Mouse (Mus musculus) ES-E14 (cell line): ENCODE measurements at regions not wholly inside any gene's neighbourhood (a gene's known extent, or its start where the extent isn't known, plus 50 kb on each side); places are given as distances from the start of the nearest gene placed in this dataset.

Experiments
- DNase-seq: peaks from one replicate; pipeline ENCODE4 v3.0.0-alpha.2; 2013; ENCODE audit warnings: low read depth, low spot score
- H3K27ac ChIP-seq: 2 replicates; pipeline ENCODE4 v1.5.1; 2012; ENCODE audit warnings: low read depth, mild to moderate bottlenecking, low read length, moderate library complexity, mixed read lengths; ENCODE audit not compliant: poor library complexity, insufficient read depth, severe bottlenecking
- H3K36me3 ChIP-seq: 2 replicates; pipeline ENCODE4 v1.6.1; 2012; ENCODE audit warnings: mild to moderate bottlenecking, low read length, moderate library complexity, mixed read lengths; ENCODE audit not compliant: control insufficient read depth, poor library complexity, insufficient read depth, severe bottlenecking
- H3K4me1 ChIP-seq, 2 experiments: fragments of 150-350 bp in 1 of 2; sonication (generic) in 1 of 2; 2 replicates each; pipeline ENCODE4 v1.6.1; 2012; ENCODE audit warnings: low read length in 2 of 2, mild to moderate bottlenecking in 1 of 2, mixed read lengths in 1 of 2; ENCODE audit not compliant: control insufficient read depth in 2 of 2, insufficient read depth in 2 of 2, poor library complexity in 1 of 2
- H3K4me3 ChIP-seq, 2 experiments: fragments of 150-350 bp in 1 of 2; sonication (generic) in 1 of 2; 2 replicates each; pipeline ENCODE4 v1.5.1; 2012; ENCODE audit warnings: low read length in 2 of 2, low read depth in 1 of 2, mild to moderate bottlenecking in 1 of 2, mixed read lengths in 1 of 2; ENCODE audit not compliant: insufficient read depth in 1 of 2, poor library complexity in 1 of 2, severe bottlenecking in 1 of 2
- H3K9ac ChIP-seq: 2 replicates; pipeline ENCODE4 v1.6.1; 2012; ENCODE audit warnings: low read depth, mild to moderate bottlenecking, low read length, mixed read lengths; ENCODE audit not compliant: poor library complexity, insufficient read depth, severe bottlenecking
- H3K9me3 ChIP-seq: fragments of 150-350 bp; sonication (generic); 2 replicates; pipeline ENCODE4 v1.6.1; 2012; ENCODE audit warnings: low read depth, mild to moderate bottlenecking, low read length; ENCODE audit not compliant: control insufficient read depth, insufficient read depth
- CHD2 ChIP-seq: IDR thresholded peaks from 2 replicates; pipeline ENCODE4 v1.6.1; 2014; ENCODE audit warnings: mild to moderate bottlenecking, low read depth, low read length, inconsistent platforms
- HCFC1 ChIP-seq: IDR thresholded peaks from 2 replicates; pipeline ENCODE4 v1.6.1; 2012; ENCODE audit warnings: low read length, inconsistent platforms, borderline replicate concordance; ENCODE audit not compliant: insufficient read depth
- MAFK ChIP-seq: IDR thresholded peaks from 2 replicates; pipeline ENCODE4 v1.6.1; 2014; ENCODE audit warnings: mild to moderate bottlenecking, low read depth, low read length, inconsistent platforms; ENCODE audit not compliant: insufficient read depth
- ZC3H11A ChIP-seq: IDR thresholded peaks from 2 replicates; pipeline ENCODE4 v1.6.1; 2012; ENCODE audit warnings: low read depth, mild to moderate bottlenecking, inconsistent platforms, low read length, borderline replicate concordance
- ZNF384 ChIP-seq: IDR thresholded peaks from 2 replicates; pipeline ENCODE4 v1.6.1; 2012; ENCODE audit warnings: low read depth, low read length, inconsistent platforms
- in situ Hi-C, 2 experiments: fragments of 600-800 bp; cut with MboI; formaldehyde crosslinking; loops; one replicate each; pipeline ENCODE4 v1.15.1; 2025; ENCODE audit warnings: low sequenced_read_pairs in 2 of 2, inconsistent platforms in 1 of 2; ENCODE audit not compliant: unreplicated experiment in 2 of 2

DNA sequence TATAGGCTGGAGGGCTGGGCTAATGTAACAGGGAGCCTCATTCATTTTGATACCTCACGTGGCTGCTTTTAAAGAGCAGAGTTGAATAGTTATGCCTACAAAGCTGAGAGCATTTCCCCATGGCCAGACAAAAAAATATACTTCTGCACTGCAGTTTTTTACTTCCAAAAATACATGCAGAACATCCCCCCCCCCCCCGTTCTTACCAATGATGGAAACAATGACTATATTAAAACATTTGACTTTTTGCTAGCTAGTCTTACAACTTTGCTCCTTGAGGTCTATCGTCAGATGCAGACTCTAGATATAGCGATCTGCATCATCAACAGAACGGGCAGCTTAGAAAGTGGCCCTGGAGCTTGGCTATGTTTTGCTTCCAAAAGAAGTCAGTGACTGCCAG is 692.4 kb downstream of the Stpg2 start:
- no peak overlapping the region for H3K9ac ChIP-seq
- no peaks in the 10 kb centered on the region for H3K36me3 ChIP-seq
- no peak overlapping the region for H3K4me3 ChIP-seq
- no peaks in the 10 kb centered on the region for H3K9me3 ChIP-seq
- in situ Hi-C loops: no loop called here
- H3K27ac ChIP-seq: no peak overlapping the region
- no peaks in the 10 kb centered on the region for H3K4me1 ChIP-seq
- no peak for TF ChIP-seq ZNF384
- no peak for TF ChIP-seq ZC3H11A
- no peak for TF ChIP-seq HCFC1
- TF ChIP-seq CHD2: no peak
- TF ChIP-seq MAFK: no peak
- DNase-seq: no peak

DNA sequence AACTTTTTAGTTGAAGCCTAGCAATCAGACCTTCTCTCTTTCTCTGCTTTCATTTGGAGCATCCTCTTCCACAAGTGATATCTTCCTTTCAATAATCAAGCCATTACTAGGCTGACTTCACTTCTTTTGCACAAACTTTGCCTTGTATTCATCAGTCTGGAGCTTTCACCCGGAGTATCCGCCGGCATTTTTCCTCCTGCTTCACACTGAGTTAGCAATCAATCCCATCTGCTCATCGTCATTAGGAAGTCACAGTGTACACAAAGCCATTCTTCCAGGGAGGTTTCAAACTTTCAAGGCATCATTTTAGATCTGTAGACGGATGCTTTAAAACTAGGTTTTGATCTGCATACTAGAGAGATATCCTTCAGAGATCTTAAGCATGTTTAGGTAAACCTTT is 693.7 kb downstream of the Stpg2 start:
- in situ Hi-C loops: no loop called here
- DNase-seq: no peak
- TF ChIP-seq ZNF384 (no peak), MAFK (no peak), ZC3H11A (no peak), HCFC1 (no peak), CHD2 (no peak)

DNA sequence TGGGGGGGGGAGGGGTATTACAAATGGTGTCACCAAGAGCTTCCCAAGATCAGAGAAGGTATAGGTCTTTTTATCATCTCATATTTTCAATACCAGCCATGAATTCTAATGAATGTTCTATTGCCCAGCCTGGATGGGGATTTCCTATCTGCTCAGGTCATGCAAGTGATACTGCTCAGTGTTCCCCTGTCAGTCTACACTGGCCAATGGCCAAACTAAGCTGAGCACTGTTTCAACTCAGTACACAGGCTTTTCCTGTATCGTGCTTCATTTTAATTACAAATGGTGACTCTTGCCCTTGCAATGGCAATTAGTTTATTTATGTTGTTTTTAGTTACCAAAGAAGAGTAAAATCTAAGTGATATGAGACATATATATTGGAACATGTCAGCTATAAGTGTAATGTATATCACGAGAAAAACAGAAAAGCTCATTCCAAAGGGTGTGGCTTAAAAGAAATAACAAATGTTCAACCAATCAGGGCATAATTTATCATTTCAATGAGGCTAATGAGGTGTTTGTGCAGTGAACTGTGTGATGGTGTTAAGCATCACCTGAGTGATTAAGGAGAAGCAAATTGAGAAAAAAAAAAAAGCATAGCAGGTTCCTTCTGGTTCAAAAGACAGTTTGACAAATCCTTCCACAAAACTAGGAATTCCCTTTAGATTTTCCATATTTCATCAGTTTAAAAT is 708.3 kb downstream of the Stpg2 start:
- TF ChIP-seq MAFK (no peak), CHD2 (no peak), HCFC1 (no peak), ZNF384 (no peak), ZC3H11A (no peak)
- in situ Hi-C loops: no loop called here
- Histone ChIP-seq H3K9ac (no peak overlapping the region), H3K36me3 (no peaks in the 10 kb centered on the region), H3K27ac (no peak overlapping the region), H3K9me3 (no peaks in the 10 kb centered on the region), H3K4me1 (no peaks in the 10 kb centered on the region), H3K4me3 (no peak overlapping the region)
- DNase-seq: no peak

More for the DNA sequence above, 693.7 kb downstream of the Stpg2 start:
- H3K36me3 ChIP-seq: no peaks in the 10 kb centered on the region
- H3K9ac ChIP-seq: no peak overlapping the region
- H3K27ac ChIP-seq: no peak overlapping the region
- no peak overlapping the region for H3K4me3 ChIP-seq
- no peaks in the 10 kb centered on the region for H3K4me1 ChIP-seq
- H3K9me3 ChIP-seq: no peaks in the 10 kb centered on the region

DNA sequence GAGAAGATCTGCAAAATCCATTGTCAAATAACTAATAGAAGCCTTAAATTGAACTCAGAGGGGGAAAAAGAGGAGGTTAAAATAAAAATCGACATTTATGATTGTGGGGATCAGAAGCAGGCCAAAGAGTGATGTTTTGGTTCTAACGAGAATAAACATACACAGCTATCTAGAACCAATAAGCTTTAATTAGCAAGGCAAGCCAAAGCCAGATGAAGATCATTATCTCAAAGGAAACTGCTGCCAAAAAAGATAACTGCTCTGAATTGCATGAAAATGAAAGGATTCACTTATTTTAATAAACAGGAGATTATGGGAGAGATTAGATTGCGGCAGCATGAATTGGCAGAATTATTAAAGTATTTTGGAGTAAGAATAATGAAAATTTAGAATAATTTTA is 716.8 kb downstream of the Stpg2 start:
- Histone ChIP-seq H3K27ac (no peak overlapping the region), H3K4me3 (no peak overlapping the region), H3K9ac (no peak overlapping the region), H3K4me1 (no peaks in the 10 kb centered on the region), H3K9me3 (no peaks in the 10 kb centered on the region), H3K36me3 (no peaks in the 10 kb centered on the region)
- DNase-seq: no peak
- no peak for TF ChIP-seq ZC3H11A
- TF ChIP-seq HCFC1: no peak
- no peak for TF ChIP-seq MAFK
- TF ChIP-seq ZNF384: no peak
- no peak for TF ChIP-seq CHD2
- in situ Hi-C loops: no loop called here

DNA sequence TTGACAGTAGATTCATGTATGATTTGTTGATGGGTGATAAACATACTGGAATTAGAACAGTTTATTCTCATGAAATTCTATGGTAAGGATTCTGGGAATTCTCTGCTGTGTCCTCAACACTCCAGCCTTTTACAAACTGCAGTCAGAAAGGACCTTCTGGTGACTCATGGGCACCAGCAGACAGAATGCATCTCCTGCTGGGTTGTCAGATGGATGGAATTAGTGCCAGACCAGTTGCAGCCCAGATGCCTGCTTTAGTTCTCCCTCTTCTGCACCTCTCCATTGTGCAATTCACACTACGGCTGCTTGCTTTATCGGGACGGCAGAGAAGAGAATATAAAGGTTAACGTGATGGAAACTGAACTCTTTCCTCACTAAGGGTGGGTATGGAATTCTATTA is 727.5 kb downstream of the Stpg2 start:
- no peak overlapping the region for H3K27ac ChIP-seq
- in situ Hi-C loops: no loop called here
- no peaks in the 10 kb centered on the region for H3K4me1 ChIP-seq
- no peak for DNase-seq
- TF ChIP-seq HCFC1: no peak
- no peak for TF ChIP-seq ZNF384
- TF ChIP-seq ZC3H11A: no peak
- TF ChIP-seq MAFK: no peak
- TF ChIP-seq CHD2: no peak
- H3K9ac ChIP-seq: no peak overlapping the region
- no peaks in the 10 kb centered on the region for H3K36me3 ChIP-seq
- H3K9me3 ChIP-seq: no peaks in the 10 kb centered on the region
- H3K4me3 ChIP-seq: no peak overlapping the region
